Mouse (Mus musculus): ENCODE data around the gene Insc. TPM values are rescaled to one million over a fixed set of nuclear protein-coding genes. Genes with fewer than 3 reads are reported as not detected.

Gene Insc
- polyA plus RNA-seq, 1 experiment from 2014 or later = 14.7 TPM

DNA sequence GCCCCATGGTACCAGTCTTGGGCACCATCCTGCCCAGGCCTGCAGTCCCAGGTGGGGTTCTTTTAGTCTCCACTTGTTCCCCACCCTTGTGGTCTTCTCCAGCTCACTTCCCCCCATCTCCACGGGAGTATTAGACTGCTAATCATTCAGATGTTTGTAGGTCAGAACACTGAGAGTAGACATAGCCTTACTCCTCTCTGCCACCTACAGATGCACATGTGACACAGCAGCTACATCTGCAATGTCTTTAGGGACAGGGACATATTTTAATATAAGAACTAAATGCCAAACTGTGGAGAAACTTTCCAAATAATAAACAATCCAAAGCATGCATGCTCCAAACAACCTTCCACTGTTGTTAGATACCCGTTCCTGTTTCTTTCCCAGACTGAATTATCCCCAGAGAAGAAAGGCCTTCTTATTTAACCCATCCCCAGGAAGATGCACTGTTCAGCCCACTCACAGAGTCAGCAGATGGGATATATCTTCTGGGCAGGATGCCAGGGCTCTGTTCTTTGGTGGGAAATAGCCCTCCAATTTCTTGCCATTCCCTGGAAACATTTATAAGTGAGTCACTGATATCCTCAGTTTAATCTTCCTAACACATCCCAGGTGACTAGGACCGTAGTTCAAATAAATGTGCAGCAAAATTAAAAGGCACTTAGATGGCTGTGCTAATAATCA lies 88.9 kb downstream of the Insc start:
- H3K4me2 ChIP-seq (replicated peaks) = no peak overlapping the region
- H3K9me3 ChIP-seq (replicated peaks) = no peaks in the 10 kb centered on the region
- no peaks in the 10 kb centered on the region for H3K36me3 ChIP-seq
- 31% methylated on average over 3 of the region's 3 CpGs for WGBS
- no peak for ATAC-seq (ENCODE audit: insufficient number of reproducible peaks, low FRiP score, low TSS enrichment, low read depth)
- no peak overlapping the region for H3K9ac ChIP-seq
- H3K27ac ChIP-seq (replicated peaks) = no peak overlapping the region
- no peaks in the 10 kb centered on the region for H3K27me3 ChIP-seq
- no peak overlapping the region for H3K4me3 ChIP-seq (replicated peaks)
- H3K4me1 ChIP-seq = no peaks in the 10 kb centered on the region

DNA sequence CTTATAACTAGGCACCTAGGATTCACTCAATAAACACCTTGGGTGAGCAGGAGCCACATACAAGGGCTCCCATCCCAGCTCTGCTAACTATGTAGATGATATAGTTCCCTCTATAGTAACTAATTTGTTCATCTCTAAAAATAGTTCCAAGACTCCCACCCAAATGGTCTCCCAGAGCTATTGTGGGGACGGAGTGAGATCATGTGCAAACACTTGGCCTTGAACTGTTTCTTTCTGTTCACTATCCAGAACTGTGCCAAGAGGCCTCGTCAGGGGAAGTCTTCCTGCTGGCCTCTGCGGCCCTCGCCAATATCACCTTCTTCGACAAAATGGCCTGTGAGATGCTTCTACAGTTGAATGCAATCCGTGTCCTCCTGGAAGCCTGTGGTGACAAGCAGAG lies 91.0 kb downstream of the Insc start:
- H3K9ac ChIP-seq = no peak overlapping the region
- no peak for ATAC-seq (ENCODE audit: insufficient number of reproducible peaks, low FRiP score, low TSS enrichment, low read depth)
- no peaks in the 10 kb centered on the region for H3K9me3 ChIP-seq (replicated peaks)
- no peaks in the 10 kb centered on the region for H3K36me3 ChIP-seq
- 86% methylated on average over 6 of the region's 6 CpGs for WGBS
- H3K4me3 ChIP-seq (replicated peaks) = no peak overlapping the region
- H3K4me1 ChIP-seq = no peaks in the 10 kb centered on the region
- H3K4me2 ChIP-seq (replicated peaks) = no peak overlapping the region
- H3K27me3 ChIP-seq = no peaks in the 10 kb centered on the region
- no peak overlapping the region for H3K27ac ChIP-seq (replicated peaks)

GRCm38 (mm10) chr7:114837268-114837667 lies 93.8 kb downstream of the Insc start:
- no peaks in the 10 kb centered on the region for H3K4me1 ChIP-seq
- no peak for ATAC-seq (ENCODE audit: insufficient number of reproducible peaks, low FRiP score, low TSS enrichment, low read depth)
- WGBS = 72% methylated on average over 3 of the region's 3 CpGs
- no peaks in the 10 kb centered on the region for H3K36me3 ChIP-seq
- no peak overlapping the region for H3K4me3 ChIP-seq (replicated peaks)
- H3K27me3 ChIP-seq = no peaks in the 10 kb centered on the region
- H3K9me3 ChIP-seq (replicated peaks) = no peaks in the 10 kb centered on the region
- no peak overlapping the region for H3K27ac ChIP-seq (replicated peaks)
- H3K4me2 ChIP-seq (replicated peaks) = no peak overlapping the region
- H3K9ac ChIP-seq = no peak overlapping the region

- no peak overlapping the region for H3K27ac ChIP-seq (replicated peaks)
- no peak overlapping the region for H3K9ac ChIP-seq
- ATAC-seq (ENCODE audit: insufficient number of reproducible peaks, low FRiP score, low TSS enrichment, low read depth) = no peak
- H3K36me3 ChIP-seq = no peaks in the 10 kb centered on the region
- H3K4me1 ChIP-seq = no peaks in the 10 kb centered on the region
- no peak overlapping the region for H3K4me3 ChIP-seq (replicated peaks)
- no peak overlapping the region for H3K4me2 ChIP-seq (replicated peaks)
- 56% methylated on average over 5 of the region's 5 CpGs for WGBS
- no peaks in the 10 kb centered on the region for H3K27me3 ChIP-seq
- H3K9me3 ChIP-seq (replicated peaks) = no peaks in the 10 kb centered on the region
Measured at GRCm38 (mm10) chr7:114840029-114840745, 96.7 kb downstream of the Insc start.

DNA sequence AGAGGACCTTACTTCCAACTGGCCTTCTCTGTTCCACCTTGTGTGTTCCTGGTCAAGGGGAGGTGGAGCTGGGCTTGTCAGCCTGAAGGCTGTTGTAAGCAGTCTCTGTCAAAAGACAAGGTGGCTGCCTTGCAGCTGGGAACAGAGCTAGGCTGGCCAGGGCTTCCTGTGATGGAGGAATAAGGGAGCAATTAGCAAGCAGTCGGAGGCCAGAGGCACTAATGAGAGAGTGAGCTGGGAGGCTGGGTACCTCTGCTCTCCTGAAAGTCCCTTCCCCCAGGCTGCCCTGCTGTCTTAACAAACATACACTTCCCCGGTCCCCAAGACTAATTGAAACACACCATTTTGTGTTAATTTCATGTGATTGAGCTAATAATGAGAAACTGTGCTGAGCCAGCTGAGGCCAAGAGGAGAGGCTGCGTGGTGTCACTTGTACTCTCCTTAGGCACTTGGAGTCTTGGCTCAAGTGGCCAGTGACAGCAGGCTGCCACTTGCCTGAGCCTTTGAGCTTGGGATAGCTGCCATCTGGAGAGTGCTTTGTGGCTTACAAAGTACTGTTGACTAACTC lies 99.2 kb downstream of the Insc start:
- Histone ChIP-seq H3K36me3 (no peaks in the 10 kb centered on the region), H3K4me2 (replicated peaks) (no peak overlapping the region), H3K27ac (replicated peaks) (no peak overlapping the region), H3K9ac (no peak overlapping the region), H3K27me3 (no peaks in the 10 kb centered on the region), H3K4me3 (replicated peaks) (no peak overlapping the region), H3K4me1 (no peaks in the 10 kb centered on the region), H3K9me3 (replicated peaks) (no peaks in the 10 kb centered on the region)
- 22% methylated on average over 3 of the region's 3 CpGs for WGBS
- ATAC-seq (ENCODE audit: insufficient number of reproducible peaks, low FRiP score, low TSS enrichment, low read depth) = 0 out of 2 replicates have a peak, but pooled peaks have one; percentile 24

DNA sequence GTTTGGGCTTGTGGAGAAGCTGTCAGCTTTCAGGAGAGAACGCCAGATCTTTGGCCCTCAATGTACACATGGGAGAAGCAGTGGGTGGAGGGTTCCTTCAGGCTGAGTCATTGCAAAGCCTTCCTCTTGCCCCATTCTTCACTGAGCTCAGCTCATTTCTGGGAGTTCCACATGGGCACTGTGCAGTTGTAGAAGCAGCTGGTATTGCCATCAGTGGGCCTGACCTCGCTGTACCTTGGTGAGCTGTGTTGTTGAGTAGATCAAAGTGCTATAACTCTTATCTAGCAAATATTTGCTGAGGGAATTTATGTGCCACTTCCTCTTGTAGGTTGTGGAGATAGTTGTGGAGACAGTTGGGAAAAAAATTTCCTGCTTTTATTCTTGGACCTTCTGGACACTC lies 103.7 kb downstream of the Insc start:
- Histone ChIP-seq H3K27me3 (no peaks in the 10 kb centered on the region), H3K9me3 (replicated peaks) (no peaks in the 10 kb centered on the region), H3K4me1 (no peaks in the 10 kb centered on the region), H3K36me3 (no peaks in the 10 kb centered on the region), H3K4me3 (replicated peaks) (no peak overlapping the region), H3K9ac (no peak overlapping the region), H3K4me2 (replicated peaks) (no peak overlapping the region), H3K27ac (replicated peaks) (no peak overlapping the region)
- 90% methylated on average over 2 of the region's 2 CpGs for WGBS
- ATAC-seq (ENCODE audit: insufficient number of reproducible peaks, low FRiP score, low TSS enrichment, low read depth) = no peak

- H3K27ac ChIP-seq (replicated peaks) = no peak overlapping the region
Measured at GRCm38 (mm10) chr7:114852387-114852786, 108.9 kb downstream of the Insc start.

DNA sequence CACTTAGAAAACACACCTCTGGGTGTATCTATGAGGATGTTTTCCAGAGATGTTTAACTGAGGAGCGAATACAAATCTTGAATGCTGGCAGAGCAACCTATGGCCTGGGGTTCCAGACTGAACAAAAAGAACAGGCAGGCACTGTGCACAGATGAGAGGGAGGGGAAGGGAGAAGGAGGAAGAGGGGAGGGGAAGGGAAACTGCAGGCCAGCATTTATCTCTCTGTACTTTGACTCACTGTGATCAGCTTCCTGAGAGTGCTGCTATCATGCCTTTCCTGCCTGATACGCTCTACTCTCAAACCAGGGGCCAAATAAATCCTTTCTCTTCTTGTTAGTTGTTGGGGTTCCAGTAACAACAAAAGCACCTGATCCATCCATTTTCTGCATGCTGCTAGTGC lies 110.7 kb downstream of the Insc start:
- Histone ChIP-seq H3K27me3 (no peaks in the 10 kb centered on the region), H3K36me3 (no peaks in the 10 kb centered on the region), H3K4me2 (replicated peaks) (no peak overlapping the region), H3K4me1 (no peaks in the 10 kb centered on the region), H3K4me3 (replicated peaks) (no peak overlapping the region), H3K27ac (replicated peaks) (no peak overlapping the region), H3K9ac (no peak overlapping the region), H3K9me3 (replicated peaks) (no peaks in the 10 kb centered on the region)
- no peak for ATAC-seq (ENCODE audit: insufficient number of reproducible peaks, low FRiP score, low TSS enrichment, low read depth)
- WGBS = 67% methylated on average over 2 of the region's 2 CpGs

More at GRCm38 (mm10) chr7:114852387-114852786, 108.9 kb downstream of the Insc start:
- 89% methylated on average over 3 of the region's 3 CpGs for WGBS
- no peak overlapping the region for H3K4me2 ChIP-seq (replicated peaks)
- H3K27me3 ChIP-seq = no peaks in the 10 kb centered on the region
- H3K9ac ChIP-seq = no peak overlapping the region
- ATAC-seq (ENCODE audit: insufficient number of reproducible peaks, low FRiP score, low TSS enrichment, low read depth) = no peak
- no peaks in the 10 kb centered on the region for H3K36me3 ChIP-seq
- H3K9me3 ChIP-seq (replicated peaks) = no peaks in the 10 kb centered on the region
- H3K4me3 ChIP-seq (replicated peaks) = no peak overlapping the region
- H3K4me1 ChIP-seq = no peaks in the 10 kb centered on the region

DNA sequence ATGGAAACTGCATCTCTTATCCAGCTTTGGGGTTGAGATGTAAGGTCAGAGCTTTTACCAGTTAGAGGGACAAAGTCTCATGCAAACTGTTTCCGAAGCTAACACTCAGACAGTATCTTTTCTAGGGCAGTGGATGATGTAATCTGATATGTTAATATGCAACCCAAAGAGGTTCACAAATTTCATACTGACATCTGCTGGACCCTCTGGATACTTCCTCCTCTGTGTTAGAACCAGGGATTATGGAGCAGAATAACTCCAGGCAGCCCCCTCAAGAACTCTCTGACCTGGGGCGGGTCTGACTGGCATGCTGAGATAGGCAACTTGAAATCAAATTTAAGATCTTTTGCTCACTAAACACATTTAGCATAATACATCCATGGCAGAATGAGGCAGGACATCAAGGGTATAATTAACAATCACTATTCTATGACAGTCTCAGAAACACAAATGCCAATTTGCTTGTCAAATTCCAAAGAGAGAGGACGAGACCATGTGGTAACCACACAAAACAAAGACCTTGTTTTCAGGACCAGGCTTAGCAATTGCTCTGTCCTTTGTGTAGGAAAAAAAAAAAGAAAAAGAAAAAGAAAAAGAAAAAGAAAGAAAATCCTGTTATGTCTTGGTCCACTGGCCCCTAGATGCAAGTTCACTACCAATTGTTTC lies 117.5 kb downstream of the Insc start:
- no peak for ATAC-seq (ENCODE audit: insufficient number of reproducible peaks, low FRiP score, low TSS enrichment, low read depth)
- Histone ChIP-seq H3K4me3 (replicated peaks) (no peak overlapping the region), H3K9ac (no peak overlapping the region), H3K27me3 (no peaks in the 10 kb centered on the region), H3K27ac (replicated peaks) (no peak overlapping the region), H3K36me3 (no peaks in the 10 kb centered on the region), H3K4me1 (no peaks in the 10 kb centered on the region), H3K4me2 (replicated peaks) (no peak overlapping the region), H3K9me3 (replicated peaks) (no peaks in the 10 kb centered on the region)
- 51% methylated on average over 3 of the region's 3 CpGs for WGBS

- H3K27ac ChIP-seq (replicated peaks) = no peak overlapping the region
- no peak for ATAC-seq (ENCODE audit: insufficient number of reproducible peaks, low FRiP score, low TSS enrichment, low read depth)
- no peak overlapping the region for H3K4me3 ChIP-seq (replicated peaks)
- WGBS = 16% methylated on average over 3 of the region's 3 CpGs
- H3K27me3 ChIP-seq = no peaks in the 10 kb centered on the region
- no peaks in the 10 kb centered on the region for H3K36me3 ChIP-seq
- no peak overlapping the region for H3K4me2 ChIP-seq (replicated peaks)
- no peak overlapping the region for H3K9ac ChIP-seq
- peaks cover 7% of the 10 kb centered on the region; the same call in 1 of the 2 replicates for H3K4me1 ChIP-seq
- no peaks in the 10 kb centered on the region for H3K9me3 ChIP-seq (replicated peaks)
Measured at GRCm38 (mm10) chr7:114873315-114874012, 130.0 kb downstream of the Insc start.

DNA sequence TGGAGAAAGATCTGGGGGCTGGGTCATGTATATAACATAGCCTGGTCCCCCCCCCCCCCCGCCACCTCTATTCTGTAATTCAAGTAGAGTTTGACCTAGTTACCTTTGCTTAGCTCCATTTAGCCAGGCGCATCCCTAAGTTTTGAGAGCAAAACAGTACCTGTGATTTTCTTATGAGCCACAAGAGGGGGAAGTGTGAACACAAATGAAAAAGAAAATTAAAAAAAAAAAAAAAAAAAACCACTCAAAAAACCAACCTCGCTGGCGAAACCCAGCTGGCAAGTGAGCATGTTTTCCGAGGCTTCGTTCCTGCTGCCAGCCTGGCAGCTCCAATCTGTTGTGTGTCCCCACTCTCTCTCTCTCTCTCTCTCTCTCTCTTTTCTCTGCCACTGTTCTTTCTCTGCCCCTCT lies 130.5 kb downstream of the Insc start:
- H3K27me3 ChIP-seq = no peaks in the 10 kb centered on the region
- H3K27ac ChIP-seq (replicated peaks) = no peak overlapping the region
- no peak overlapping the region for H3K4me3 ChIP-seq (replicated peaks)
- H3K4me2 ChIP-seq (replicated peaks) = 0 out of 2 replicates have a peak overlapping the region, but pooled peaks have one; percentile 17
- no peaks in the 10 kb centered on the region for H3K36me3 ChIP-seq
- WGBS = 15% methylated on average over 6 of the region's 6 CpGs
- no peaks in the 10 kb centered on the region for H3K9me3 ChIP-seq (replicated peaks)
- peaks cover 7% of the 10 kb centered on the region; the same call in 1 of the 2 replicates for H3K4me1 ChIP-seq
- H3K9ac ChIP-seq = no peak overlapping the region
- ATAC-seq (ENCODE audit: insufficient number of reproducible peaks, low FRiP score, low TSS enrichment, low read depth) = no peak
